Mouse (Mus musculus): Measurements from ENCODE around the gene Cbfa2t2. TPM values are rescaled to one million over a fixed set of nuclear protein-coding genes. Genes with fewer than 3 reads are reported as not detected.

The Cbfa2t2 gene
- polyA plus RNA-seq, 1 experiment from 2014 or later, result 52.2 TPM

- Histone ChIP-seq H3K27ac (no peak overlapping the region), H3K4me3 (no peak overlapping the region; the same call in 1 of the 2 replicates), H3K9me3 (no peaks in the 10 kb centered on the region), H3K9ac (no peak overlapping the region), H3K36me3 (no peaks in the 10 kb centered on the region), H3K4me2 (replicated peaks) (peak overlapping the region; percentile 90; the same call in 1 of the 2 replicates), H3K4me1 (peaks cover 26% of the 10 kb centered on the region), H3K27me3 (peaks cover 39% of the 10 kb centered on the region)
- WGBS, result 58% methylated on average over 3 of the region's 3 CpGs
- ATAC-seq (ENCODE audit: low FRiP score, low read depth), result no peak
Observed at GRCm38 (mm10) chr2:154548688-154549087, 112.4 kb downstream of the Cbfa2t2 start.

DNA sequence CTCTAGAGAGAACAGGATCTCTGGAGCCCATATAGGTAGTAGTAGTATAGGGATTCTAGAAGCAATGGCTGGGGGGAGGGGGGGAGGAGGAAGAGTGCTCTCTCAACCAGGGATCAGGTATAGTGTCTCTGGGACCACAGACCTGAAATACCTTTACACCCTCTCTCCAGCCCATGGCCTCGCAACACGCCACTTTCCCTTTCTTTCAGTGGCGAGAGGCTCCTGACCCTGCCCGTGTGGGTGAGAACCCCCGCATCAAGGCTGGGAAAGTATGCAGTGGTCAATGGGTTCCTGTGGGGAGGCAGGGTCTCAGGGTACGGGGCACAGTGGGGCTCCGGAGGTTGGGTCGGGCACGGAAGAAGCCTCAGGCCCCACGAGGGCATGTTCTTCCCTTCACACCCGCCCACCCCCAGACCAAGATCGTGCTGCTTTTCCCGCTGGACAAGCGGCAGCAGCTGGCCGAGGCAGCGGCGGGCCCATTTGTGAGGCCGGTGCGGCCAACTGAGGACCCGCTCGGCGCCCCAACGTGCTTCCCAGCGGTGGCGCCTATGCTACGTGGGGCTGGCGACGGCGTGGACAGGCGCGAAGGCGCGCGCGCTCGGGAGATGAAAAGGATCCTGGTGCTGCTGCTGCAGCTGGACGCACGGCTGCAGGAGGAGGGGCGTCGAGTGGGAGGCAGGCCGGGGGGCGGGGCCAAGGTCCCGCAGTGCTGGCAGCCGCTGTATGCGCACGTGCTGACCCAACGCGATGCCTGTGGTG, 113.0 kb downstream of the Cbfa2t2 start:
- H3K4me2 ChIP-seq (replicated peaks), result peak overlapping the region; percentile 90
- no peaks in the 10 kb centered on the region for H3K36me3 ChIP-seq
- peak overlapping the region; percentile 50 for H3K4me3 ChIP-seq
- H3K27ac ChIP-seq, result no peak overlapping the region
- H3K9me3 ChIP-seq, result no peaks in the 10 kb centered on the region
- H3K4me1 ChIP-seq, result peaks cover 26% of the 10 kb centered on the region
- WGBS, result 3% methylated on average over 42 of the region's 48 CpGs
- ATAC-seq (ENCODE audit: low FRiP score, low read depth), result peak; percentile 74
- H3K9ac ChIP-seq, result peak overlapping the region; percentile 62
- H3K27me3 ChIP-seq, result peaks cover 39% of the 10 kb centered on the region

- H3K27me3 ChIP-seq, result peaks cover 39% of the 10 kb centered on the region
- 17% methylated on average over 19 of the region's 20 CpGs for WGBS
- no peak overlapping the region for H3K9ac ChIP-seq
- H3K4me1 ChIP-seq, result peaks cover 26% of the 10 kb centered on the region
- H3K9me3 ChIP-seq, result no peaks in the 10 kb centered on the region
- H3K36me3 ChIP-seq, result no peaks in the 10 kb centered on the region
- peak overlapping the region; percentile 90 for H3K4me2 ChIP-seq (replicated peaks)
- no peak for ATAC-seq (ENCODE audit: low FRiP score, low read depth)
- H3K4me3 ChIP-seq, result peak overlapping the region; percentile 50
- H3K27ac ChIP-seq, result no peak overlapping the region
Observed at GRCm38 (mm10) chr2:154549886-154550189, 113.6 kb downstream of the Cbfa2t2 start.

- no peak overlapping the region for H3K9ac ChIP-seq
- ATAC-seq (ENCODE audit: low FRiP score, low read depth), result no peak
- no peak overlapping the region for H3K4me3 ChIP-seq
- H3K27me3 ChIP-seq, result peaks cover 39% of the 10 kb centered on the region
- H3K27ac ChIP-seq, result no peak overlapping the region
- no peak overlapping the region for H3K4me2 ChIP-seq (replicated peaks)
- H3K4me1 ChIP-seq, result peaks cover 26% of the 10 kb centered on the region
- WGBS, result 80% methylated on average over 2 of the region's 2 CpGs
- H3K9me3 ChIP-seq, result no peaks in the 10 kb centered on the region
- H3K36me3 ChIP-seq, result no peaks in the 10 kb centered on the region
Observed at GRCm38 (mm10) chr2:154550937-154551336, 114.7 kb downstream of the Cbfa2t2 start.

GRCm38 (mm10) chr2:154551476-154551875, 115.2 kb downstream of the Cbfa2t2 start, which contains the start of gene Actl10:
Actl10 (plus strand) TSS chr2:154551776.
- H3K36me3 ChIP-seq, result no peaks in the 10 kb centered on the region
- no peaks in the 10 kb centered on the region for H3K9me3 ChIP-seq
- H3K4me2 ChIP-seq (replicated peaks), result peak within 1 kb of the TSS; percentile 55
- peaks cover 26% of the 10 kb centered on the region for H3K4me1 ChIP-seq
- peaks cover 39% of the 10 kb centered on the region for H3K27me3 ChIP-seq
- H3K4me3 ChIP-seq, result peak within 1 kb of the TSS; percentile 19
- H3K27ac ChIP-seq, result no peak within 1 kb of the TSS
- H3K9ac ChIP-seq, result peak within 1 kb of the TSS; percentile 36
- no peak for ATAC-seq (ENCODE audit: low FRiP score, low read depth)
- 69% methylated on average over 4 of the region's 4 CpGs for WGBS

DNA sequence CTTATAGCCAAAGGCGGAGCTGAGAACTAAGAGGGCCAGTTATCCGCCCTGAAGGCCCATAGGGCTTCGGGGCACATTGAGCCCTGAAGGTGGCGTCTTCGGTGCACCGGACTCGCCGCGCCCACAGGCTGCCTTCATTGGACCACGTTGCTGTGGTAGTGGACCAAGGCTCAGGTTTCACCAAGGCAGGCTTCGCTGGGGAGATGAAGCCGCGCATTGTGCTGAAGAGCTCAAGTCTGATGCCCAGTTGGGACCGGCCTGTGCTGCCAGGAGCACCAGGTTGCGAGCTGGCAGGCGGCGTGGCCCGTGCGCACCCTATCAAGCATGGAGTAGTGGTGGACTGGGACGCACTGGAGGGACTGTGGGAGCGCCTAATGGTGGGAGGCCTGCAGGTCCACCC, 115.6 kb downstream of the Cbfa2t2 start:
- Histone ChIP-seq H3K9ac (peak overlapping the region; percentile 36), H3K4me1 (peaks cover 27% of the 10 kb centered on the region), H3K27ac (no peak overlapping the region), H3K4me3 (peak overlapping the region; percentile 19), H3K4me2 (replicated peaks) (peak overlapping the region; percentile 55), H3K36me3 (no peaks in the 10 kb centered on the region), H3K9me3 (no peaks in the 10 kb centered on the region), H3K27me3 (peaks cover 39% of the 10 kb centered on the region)
- 28% methylated on average over 21 of the region's 21 CpGs for WGBS
- peak; percentile 5; the same call in 1 of the 2 replicates for ATAC-seq (ENCODE audit: low FRiP score, low read depth)

DNA sequence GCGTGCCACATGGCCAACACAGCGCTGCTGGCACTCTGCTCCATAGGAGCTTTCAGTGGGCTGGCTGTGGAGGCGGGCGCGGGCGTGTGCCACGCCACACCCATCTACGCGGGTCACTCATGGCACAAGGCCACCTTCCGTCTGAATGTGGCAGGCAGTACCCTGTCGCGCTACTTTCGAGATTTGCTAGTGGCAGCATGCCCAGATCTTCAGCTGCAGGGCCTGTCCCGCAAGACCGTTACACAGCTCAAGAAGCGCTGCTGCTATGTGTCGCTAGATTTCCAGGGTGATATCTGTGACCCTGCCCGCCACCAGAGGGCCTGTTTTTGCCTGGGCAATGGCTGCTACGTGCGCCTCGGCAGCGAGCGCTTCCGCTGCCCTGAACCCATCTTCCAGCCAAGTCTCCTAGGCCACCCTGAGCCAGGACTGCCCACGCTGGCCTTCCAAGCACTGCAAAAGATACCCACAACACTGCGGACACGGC, 116.2 kb downstream of the Cbfa2t2 start:
- Histone ChIP-seq H3K27me3 (peaks cover 39% of the 10 kb centered on the region), H3K4me3 (peak overlapping the region; percentile 19), H3K9me3 (no peaks in the 10 kb centered on the region), H3K4me2 (replicated peaks) (peak overlapping the region; percentile 55), H3K36me3 (no peaks in the 10 kb centered on the region), H3K27ac (no peak overlapping the region), H3K4me1 (peaks cover 32% of the 10 kb centered on the region), H3K9ac (peak overlapping the region; percentile 36)
- WGBS, result 23% methylated on average over 27 of the region's 27 CpGs
- ATAC-seq (ENCODE audit: low FRiP score, low read depth), result peak; percentile 21

- Histone ChIP-seq H3K4me3 (no peak overlapping the region), H3K4me2 (replicated peaks) (no peak overlapping the region), H3K36me3 (no peaks in the 10 kb centered on the region), H3K9ac (no peak overlapping the region), H3K27me3 (peaks cover 27% of the 10 kb centered on the region), H3K4me1 (peaks cover 45% of the 10 kb centered on the region), H3K27ac (no peak overlapping the region), H3K9me3 (no peaks in the 10 kb centered on the region)
- ATAC-seq (ENCODE audit: low FRiP score, low read depth), result no peak
- 92% methylated on average over 6 of the region's 6 CpGs for WGBS
Observed at GRCm38 (mm10) chr2:154555235-154555634, 119.0 kb downstream of the Cbfa2t2 start.

DNA sequence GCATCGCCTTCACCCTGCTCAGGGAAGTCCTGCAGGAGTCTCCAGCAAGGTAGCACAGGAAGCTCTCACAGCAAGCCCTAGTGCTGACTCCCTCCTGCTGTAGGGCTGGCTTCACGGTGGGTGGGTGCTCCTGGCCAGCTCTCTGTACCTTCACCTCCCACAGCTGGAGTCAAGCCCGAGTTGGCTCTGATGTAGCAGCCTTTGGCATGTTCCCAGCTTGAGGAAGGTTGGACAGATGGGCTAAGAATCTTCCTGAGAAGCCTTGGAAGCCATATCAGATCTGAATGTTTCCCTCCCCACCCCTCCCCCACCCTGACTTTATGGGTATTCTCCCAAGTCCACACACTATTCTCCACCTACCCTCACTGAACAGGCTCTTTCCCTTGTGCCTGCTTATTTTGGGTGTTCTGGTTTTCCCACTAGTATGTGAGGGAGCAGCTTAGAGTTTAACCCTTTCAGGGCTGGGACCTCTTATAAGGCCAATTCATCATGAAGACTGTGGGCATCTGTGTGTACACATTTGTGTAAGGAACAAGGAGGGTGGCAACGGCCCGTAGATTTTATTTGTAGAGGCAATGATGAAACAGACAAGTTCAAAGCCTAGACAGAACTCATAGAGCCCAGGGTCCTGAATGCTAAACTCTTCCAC, 121.0 kb downstream of the Cbfa2t2 start:
- H3K27me3 ChIP-seq, result peaks cover 6% of the 10 kb centered on the region
- H3K9ac ChIP-seq, result no peak overlapping the region
- ATAC-seq (ENCODE audit: low FRiP score, low read depth), result no peak
- peaks cover 36% of the 10 kb centered on the region for H3K4me1 ChIP-seq
- 42% methylated on average over 5 of the region's 5 CpGs for WGBS
- no peak overlapping the region for H3K4me3 ChIP-seq
- 0 out of 2 replicates have a peak overlapping the region, but pooled peaks have one; percentile 16 for H3K4me2 ChIP-seq (replicated peaks)
- H3K9me3 ChIP-seq, result no peaks in the 10 kb centered on the region
- H3K36me3 ChIP-seq, result peaks cover 19% of the 10 kb centered on the region
- H3K27ac ChIP-seq, result no peak overlapping the region

DNA sequence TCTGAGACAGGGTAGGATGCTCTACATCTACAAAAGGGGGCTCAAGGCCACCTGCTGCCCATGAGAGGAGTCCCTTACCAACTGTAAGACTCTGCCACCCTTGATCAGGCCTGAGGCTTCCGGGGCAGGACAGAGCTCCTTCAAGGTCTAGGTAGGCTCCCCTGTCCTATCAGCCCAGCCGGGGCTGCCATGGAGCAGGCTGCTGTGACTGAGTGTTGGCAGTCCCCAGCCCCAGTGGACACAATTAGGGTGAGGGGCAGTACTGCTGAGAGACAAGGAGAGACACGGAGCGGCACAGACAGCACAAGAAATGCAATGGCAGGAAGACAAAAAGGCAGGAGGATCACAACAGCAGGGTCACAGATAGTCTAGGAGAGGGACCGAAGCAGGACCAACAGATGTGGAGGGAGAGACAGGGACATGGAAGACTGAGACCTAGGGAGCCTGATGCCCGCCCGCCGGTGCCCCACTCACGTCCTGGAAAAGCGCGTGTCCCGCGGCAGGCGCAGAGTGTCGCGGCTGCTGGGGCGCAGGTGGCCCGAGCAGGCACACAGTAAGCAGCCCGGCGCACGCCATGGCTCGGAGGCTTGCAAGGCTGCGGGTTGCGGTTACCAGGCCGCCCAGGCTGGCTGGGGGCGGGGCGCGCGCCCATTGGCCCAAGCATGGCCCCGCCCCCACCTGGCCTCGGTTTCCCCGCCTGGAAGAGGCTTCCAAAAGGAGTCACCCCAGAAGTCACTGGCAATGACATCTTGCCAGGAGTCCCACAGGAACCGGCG, 122.2 kb downstream of the Cbfa2t2 start, which contains the start of gene Necab3:
Necab3 (minus strand) TSS at position 627 of the 776 bp plus-strand sequence.
- peak within 1 kb of the TSS; percentile 57 for H3K9ac ChIP-seq
- WGBS, result 4% methylated on average over 34 of the region's 34 CpGs
- ATAC-seq (ENCODE audit: low FRiP score, low read depth), result peak; percentile 37; the same call in 1 of the 2 replicates
- no peak within 1 kb of the TSS for H3K27ac ChIP-seq
- no peaks in the 10 kb centered on the region for H3K9me3 ChIP-seq
- H3K4me3 ChIP-seq, result peak within 1 kb of the TSS; percentile 39
- peak within 1 kb of the TSS; percentile 69 for H3K4me2 ChIP-seq (replicated peaks)
- H3K36me3 ChIP-seq, result peaks cover 30% of the 10 kb centered on the region
- peaks cover 30% of the 10 kb centered on the region for H3K4me1 ChIP-seq
- no peaks in the 10 kb centered on the region for H3K27me3 ChIP-seq

- H3K9ac ChIP-seq, result no peak overlapping the region
- H3K27ac ChIP-seq, result no peak overlapping the region
- peaks cover 53% of the 10 kb centered on the region for H3K4me1 ChIP-seq
- H3K9me3 ChIP-seq, result no peaks in the 10 kb centered on the region
- no peak overlapping the region for H3K4me3 ChIP-seq
- H3K36me3 ChIP-seq, result peaks cover 41% of the 10 kb centered on the region
- no peaks in the 10 kb centered on the region for H3K27me3 ChIP-seq
- 87% methylated on average over 22 of the region's 22 CpGs for WGBS
- H3K4me2 ChIP-seq (replicated peaks), result no peak overlapping the region
- no peak for ATAC-seq (ENCODE audit: low FRiP score, low read depth)
Observed at GRCm38 (mm10) chr2:154563612-154564170, 127.4 kb downstream of the Cbfa2t2 start.

Measured in limb, embryonic 13.5 days (tissue).